Mouse (Mus musculus) embryo, embryonic 10.5 days (tissue): ENCODE data around the gene Tbxa2r.

Experiments
- DNase-seq: peaks from one replicate; pipeline ENCODE4 v3.0.0-alpha.2; 2015; ENCODE audit warnings: low spot score

The Tbxa2r gene

GRCm38 (mm10) chr10:81344421-81345161 is 16.1 kb downstream of the Tbxa2r start:
- no peak for DNase-seq

- DNase-seq = no peak
These were observed 16.6 kb downstream of the Tbxa2r start for GRCm38 (mm10) chr10:81345162-81345534.

DNA sequence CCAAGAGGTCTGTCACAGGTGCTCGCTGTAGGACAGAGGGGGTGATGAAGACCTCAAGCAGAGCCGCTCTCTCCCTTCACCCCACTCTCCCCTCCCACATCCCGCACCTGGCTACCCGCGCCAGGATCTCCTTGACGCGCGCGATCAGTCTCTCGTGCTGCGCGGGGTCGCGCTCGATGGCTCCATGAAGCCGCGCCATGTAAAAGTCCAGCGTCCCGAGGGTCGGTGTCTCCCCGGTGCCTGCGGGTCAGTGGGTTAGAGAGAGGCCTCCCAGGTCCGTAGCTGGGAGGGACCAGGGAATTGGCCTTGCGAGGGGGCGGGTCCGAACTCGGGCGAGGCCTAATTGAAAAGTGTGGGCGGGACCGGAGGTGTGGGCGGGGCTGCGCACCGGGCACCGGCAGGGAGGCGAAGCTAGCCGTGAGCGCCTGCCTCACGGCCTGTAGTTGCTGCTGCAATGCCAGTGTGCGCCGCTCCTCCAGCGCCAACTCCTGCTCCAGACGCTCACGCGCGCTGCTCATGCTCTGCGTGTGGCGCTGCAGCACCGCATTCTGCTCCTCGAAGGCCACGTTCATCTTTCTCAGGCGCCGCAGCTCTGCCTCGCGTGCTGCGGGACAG is 18.0 kb downstream of the Tbxa2r start:
- DNase-seq = peak; percentile 79

- peak; percentile 66 for DNase-seq
These were observed 20.6 kb downstream of the Tbxa2r start for GRCm38 (mm10) chr10:81349146-81349545.

DNA sequence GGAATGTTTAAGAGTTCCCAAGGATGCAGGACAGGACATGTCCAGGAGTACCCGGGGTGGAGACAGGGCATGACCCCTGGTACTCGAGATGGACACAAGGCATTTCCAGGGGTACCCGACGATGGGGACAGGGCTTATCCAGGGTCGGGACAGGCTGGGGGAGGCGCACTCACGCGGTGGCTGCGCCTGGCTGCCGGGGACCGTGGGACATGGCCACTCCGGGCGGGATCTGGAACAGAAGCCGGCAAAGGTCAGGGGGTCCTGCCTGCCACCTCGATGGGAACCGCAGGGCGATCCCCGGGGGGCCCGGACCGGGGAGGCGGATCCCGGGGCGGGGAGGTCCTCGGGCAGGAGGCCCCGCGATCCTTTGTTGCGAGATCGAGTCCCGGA is 21.4 kb downstream of the Tbxa2r start:
- DNase-seq = no peak

- peak; percentile 99 for DNase-seq
These were observed 22.0 kb downstream of the Tbxa2r start, which contains the start of gene Hmg20b for GRCm38 (mm10) chr10:81350351-81351063. Gene Hmg20b, minus strand, starts transcription at chr10:81350480.

- no peak for DNase-seq
These were observed 23.3 kb downstream of the Tbxa2r start for GRCm38 (mm10) chr10:81351678-81352291.

GRCm38 (mm10) chr10:81354738-81355477 is 26.4 kb downstream of the Tbxa2r start:
- DNase-seq = no peak

DNA sequence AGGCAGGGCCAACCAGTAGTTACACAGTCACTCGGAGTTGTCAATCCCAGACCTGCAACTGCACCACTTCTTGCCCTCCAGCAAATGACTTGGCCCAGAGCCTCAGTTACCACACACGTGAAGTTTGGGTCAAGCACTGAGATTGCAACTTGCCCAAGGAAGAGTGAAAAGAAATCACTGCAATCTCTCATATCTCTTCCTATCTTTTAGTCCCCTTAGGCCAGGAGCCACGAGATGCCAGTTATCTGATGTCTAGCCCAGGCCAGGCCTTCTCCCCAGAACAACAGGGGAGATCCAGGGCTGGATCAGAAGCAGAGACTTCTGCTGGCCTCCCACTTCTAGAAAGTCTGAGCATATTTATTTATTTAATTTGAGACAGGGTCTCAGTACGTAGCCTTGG is 27.0 kb downstream of the Tbxa2r start:
- DNase-seq = no peak

GRCm38 (mm10) chr10:81356352-81356990 is 27.9 kb downstream of the Tbxa2r start:
- no peak for DNase-seq

- peak; percentile 93 for DNase-seq
These were observed 28.7 kb downstream of the Tbxa2r start, which contains the start of gene Mfsd12 for GRCm38 (mm10) chr10:81356991-81357844. Gene Mfsd12, plus strand, starts transcription at chr10:81357491.

GRCm38 (mm10) chr10:81358209-81358608 is 29.7 kb downstream of the Tbxa2r start:
- DNase-seq = no peak

- DNase-seq = no peak
These were observed 30.3 kb downstream of the Tbxa2r start for GRCm38 (mm10) chr10:81358841-81359240.

- DNase-seq = no peak
These were observed 32.2 kb downstream of the Tbxa2r start for GRCm38 (mm10) chr10:81360721-81361120.

- DNase-seq = no peak
These were observed 33.9 kb downstream of the Tbxa2r start for GRCm38 (mm10) chr10:81362336-81362949.

DNA sequence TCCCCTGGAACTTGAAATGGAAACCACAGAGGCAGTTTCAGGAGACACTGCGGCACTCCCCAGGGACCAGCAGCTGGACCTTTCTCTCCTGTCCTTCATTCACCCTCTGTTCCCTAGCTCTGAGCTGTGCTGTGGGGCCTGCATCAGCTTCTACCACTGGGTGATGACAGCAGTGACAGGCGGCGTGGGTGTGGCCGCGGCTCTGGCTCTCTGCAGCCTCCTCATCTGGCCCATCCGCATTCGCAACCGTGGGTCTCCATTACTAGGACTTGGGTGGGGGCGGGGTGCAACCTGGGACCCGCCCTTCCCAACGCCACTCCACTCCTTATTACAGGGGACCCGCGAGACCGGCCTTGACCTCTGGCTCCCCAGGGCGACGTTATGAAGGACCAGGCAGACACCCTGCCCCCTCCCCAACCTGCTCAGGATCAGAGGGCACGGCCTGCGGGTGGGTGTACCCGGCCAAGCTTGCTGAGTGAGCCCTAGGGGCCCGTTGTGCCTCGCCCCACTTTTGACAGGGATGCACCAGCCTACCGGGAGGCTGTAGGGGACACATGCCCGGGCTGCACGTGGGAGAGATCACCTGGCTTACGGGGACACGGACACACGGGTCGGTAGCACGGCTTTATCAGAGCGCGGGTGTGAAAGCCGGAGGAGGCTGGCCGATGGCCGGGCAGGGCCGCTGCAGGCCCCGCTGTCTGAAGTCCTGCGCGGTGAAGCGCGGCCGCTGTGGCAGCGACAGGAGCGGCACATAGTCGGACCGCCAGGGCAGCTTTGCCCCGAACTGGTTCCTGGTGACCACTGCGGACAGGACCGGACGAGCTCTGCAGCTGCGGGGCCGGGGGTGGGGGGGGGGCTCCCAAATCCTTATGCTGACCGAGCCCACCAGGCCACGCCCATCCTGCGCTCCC is 35.2 kb downstream of the Tbxa2r start:
- DNase-seq = no peak

GRCm38 (mm10) chr10:81364666-81365065 is 36.1 kb downstream of the Tbxa2r start:
- DNase-seq = no peak

DNA sequence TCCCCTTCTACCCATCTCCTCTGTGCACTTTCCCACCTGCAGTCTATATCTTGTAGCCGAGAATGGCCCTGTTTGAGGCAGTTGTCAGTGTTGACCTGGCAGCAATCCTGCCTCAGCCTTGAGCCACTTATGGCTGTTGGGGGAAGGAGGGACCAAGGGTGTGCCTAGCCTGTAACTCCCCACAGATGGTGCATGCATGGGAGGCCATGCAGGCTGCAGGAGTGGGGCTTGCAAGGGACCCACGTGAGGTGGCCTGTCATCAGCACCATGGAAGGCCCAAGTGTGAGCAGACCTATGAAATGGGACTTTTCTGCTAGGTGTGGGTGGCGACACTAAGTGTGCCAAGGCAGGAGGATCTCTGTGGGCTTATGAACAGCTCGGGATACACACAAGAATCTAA is 36.5 kb downstream of the Tbxa2r start:
- no peak for DNase-seq
